Mouse (Mus musculus) embryonic fibroblast, embryonic 13.5 days (primary cell): ENCODE measurements at regions not wholly inside any gene's neighbourhood (a gene's known extent, or its start where the extent isn't known, plus 50 kb on each side); places are given as distances from the start of the nearest gene placed in this dataset.

ENCODE experiments used
- CTCF ChIP-seq: IDR thresholded peaks from 2 replicates; pipeline ENCODE4 v1.5.1; 2011; ENCODE audit warnings: mild to moderate bottlenecking, control low read depth, low read length, moderate library complexity, borderline replicate concordance; ENCODE audit not compliant: insufficient read depth
- POLR2A ChIP-seq: IDR thresholded peaks from 2 replicates; pipeline ENCODE4 v1.6.1; 2011; ENCODE audit warnings: low read depth, mild to moderate bottlenecking, control low read depth, low read length, moderate library complexity

- TF ChIP-seq POLR2A = no peak
- no peak for TF ChIP-seq CTCF
These were observed 237.1 kb downstream of the Tpbg start for GRCm38 (mm10) chr9:86079275-86079674.
